Mouse (Mus musculus) right cerebral cortex, postnatal 36 days (tissue): Measurements from ENCODE around the gene Sphk1.
"Not testable (repeated sequence)": the region's sequence is repeated elsewhere in the genome, so short reads cannot be mapped to it uniquely, and the experiment has no call there.

Experiments used
- DNase-seq, 2 experiments: peaks; one replicate each; pipeline ENCODE4 v3.0.0; 2022; ENCODE audit warnings: low spot score in 2 of 2, mixed read lengths in 1 of 2

Gene Sphk1

GRCm38 (mm10) chr11:116530187-116531147 lies at the start of gene Sphk1:
Sphk1 (plus strand) TSS chr11:116530925.
- no peak for DNase-seq

DNA sequence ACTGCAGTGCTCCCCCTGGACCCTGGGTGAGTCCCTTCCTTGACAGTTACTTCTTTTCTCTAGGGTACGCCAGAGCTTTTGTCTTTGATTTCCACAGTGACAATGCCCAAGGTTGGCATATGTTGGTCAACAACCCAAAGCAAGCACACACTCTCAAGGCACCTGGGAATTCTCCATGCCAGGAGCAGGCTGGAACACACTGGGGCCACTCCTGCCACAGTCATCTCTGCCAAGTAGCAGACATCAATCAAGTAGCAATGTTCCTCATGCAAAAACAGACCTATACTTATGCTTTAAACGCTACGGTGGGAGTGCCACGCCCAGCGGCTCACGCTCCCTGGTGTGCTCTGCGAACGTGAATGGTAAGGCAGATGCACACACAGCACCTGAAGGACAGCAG lies 49.8 kb upstream of the Sphk1 start:
- DNase-seq: no peak

- DNase-seq: no peak
Measured at GRCm38 (mm10) chr11:116481776-116482175, 48.9 kb upstream of the Sphk1 start.

GRCm38 (mm10) chr11:116484261-116484660 lies 46.5 kb upstream of the Sphk1 start:
- DNase-seq: no peak

GRCm38 (mm10) chr11:116488207-116488606 lies 42.5 kb upstream of the Sphk1 start:
- DNase-seq: no peak

GRCm38 (mm10) chr11:116488693-116489375 lies 41.9 kb upstream of the Sphk1 start:
- DNase-seq: no peak

DNA sequence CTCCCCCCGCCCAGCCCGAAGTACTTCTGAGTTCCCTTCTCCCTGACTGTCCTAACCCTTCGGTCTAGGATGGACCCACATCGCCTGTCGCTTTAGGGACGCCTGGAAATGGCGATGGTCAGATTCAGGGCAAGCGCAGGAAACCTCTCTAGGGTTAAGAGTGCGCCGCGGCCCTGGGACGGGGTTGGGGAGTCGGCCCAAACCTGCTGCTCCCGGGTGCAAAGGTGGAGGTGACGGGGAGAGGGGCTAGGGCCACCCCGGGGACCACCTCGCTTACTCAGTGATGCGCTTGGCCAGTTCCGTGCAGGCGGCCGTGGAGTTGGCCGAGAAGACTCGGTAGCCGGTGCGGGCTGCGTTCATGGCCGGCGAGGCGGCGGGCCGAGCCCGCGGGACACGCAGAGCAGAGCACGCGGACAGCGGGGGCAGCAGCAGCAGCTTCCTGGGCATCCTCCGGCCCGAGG lies 40.9 kb upstream of the Sphk1 start:
- DNase-seq: peak in 1 of 2 experiments; percentile 18

DNA sequence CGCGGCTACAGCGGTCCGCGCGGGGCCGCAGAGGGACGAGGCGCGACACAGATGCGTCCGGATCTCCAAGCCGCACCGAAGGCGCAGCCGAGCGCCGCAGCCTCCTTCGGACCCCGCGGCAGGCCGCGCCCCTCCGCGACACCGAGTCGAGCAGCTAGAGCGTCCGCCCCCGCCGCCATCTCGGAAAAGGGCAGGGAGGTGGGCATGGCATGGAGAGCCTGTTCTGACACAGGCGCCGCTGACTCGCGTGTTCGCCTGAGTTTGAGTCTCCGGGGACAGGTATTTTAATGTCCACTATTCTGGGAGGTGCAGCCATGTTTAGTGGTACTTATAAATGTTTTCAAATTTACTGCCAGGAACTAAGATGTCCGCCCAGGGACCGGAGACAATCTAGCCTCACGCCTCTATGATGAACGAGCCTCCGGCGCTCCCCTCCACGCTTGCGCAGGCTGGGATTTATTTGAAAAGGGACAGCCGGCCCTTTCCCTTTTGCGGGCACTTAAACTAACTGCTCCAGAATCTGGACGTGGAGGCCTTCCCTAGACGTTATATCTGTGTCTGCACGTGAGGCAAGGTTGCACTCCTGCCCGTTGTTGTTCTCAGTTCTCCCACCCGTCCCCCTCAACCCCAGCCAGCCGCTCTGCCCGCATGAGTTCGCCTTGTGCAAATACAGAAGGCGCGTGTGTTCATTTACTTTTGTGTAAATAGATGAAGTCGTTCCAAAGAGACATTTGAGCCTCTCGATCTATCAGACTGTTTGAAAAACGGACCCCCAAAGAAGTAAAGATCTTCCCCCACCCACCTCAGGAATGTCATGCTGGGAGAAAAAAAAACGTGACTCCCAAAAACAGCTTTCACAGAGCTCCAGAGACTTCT lies 40.3 kb upstream of the Sphk1 start:
- DNase-seq: peak; percentile 71 to 78

- no peak for DNase-seq
Measured at GRCm38 (mm10) chr11:116491338-116491737, 39.4 kb upstream of the Sphk1 start.

DNA sequence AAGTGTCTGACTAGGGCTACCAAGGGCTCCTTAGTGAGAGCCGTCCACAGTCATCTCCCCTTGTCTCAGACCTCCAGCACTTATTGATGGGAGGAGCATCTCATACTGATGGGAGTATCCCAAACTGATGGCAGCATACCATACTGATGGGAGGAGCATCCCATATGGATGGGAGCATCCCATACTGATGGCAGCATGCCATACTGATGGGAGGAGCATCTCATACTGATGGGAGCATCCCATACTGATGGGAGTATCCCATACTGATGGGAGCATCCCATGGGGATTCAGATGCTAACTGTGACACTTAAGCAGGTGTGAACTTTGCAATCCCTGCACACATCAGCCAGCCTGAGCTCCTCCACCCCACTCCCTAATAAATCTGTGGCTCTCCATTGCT lies 38.2 kb upstream of the Sphk1 start:
- not testable (repeated sequence) for DNase-seq

GRCm38 (mm10) chr11:116493191-116493590 lies 37.5 kb upstream of the Sphk1 start:
- DNase-seq: no peak

GRCm38 (mm10) chr11:116493795-116494252 lies 36.9 kb upstream of the Sphk1 start, which contains the start of gene Prpsap1:
Prpsap1 (minus strand) TSS chr11:116494202.
- DNase-seq: no peak

DNA sequence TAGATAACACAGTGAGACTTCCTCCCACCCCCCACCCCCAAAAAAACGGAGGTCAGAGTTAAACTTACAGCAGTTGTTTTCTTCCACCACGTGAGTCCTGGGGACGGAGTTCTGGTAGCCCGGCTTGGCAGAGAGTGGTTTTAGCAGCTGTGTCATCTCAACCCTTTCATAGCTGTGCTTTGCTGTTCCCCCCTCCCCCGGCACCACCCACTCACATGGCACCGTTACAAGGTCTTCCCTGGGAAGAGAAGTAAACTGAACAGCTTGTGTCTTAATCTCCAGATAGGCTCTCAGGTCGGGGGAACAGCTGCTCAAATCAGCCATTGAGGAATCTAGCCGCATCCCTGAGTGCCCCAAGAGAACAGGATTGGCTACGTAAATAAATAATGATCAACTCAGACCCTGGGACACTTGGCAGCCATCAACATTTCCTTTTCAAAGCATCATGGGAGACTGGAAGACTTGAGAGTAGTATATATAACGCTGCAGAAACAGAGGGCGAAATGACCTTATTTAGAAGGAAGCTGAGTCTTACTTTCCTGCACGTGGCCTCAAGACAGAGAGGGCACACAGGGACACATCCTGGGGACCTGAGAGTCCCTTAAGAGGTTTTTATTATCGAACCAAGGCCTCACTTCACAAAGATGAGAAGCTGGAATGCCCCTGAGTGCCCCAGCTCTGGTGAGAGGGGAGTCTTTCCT lies 36.1 kb upstream of the Sphk1 start:
- peak; percentile 49 to 69 for DNase-seq

GRCm38 (mm10) chr11:116497313-116497712 lies 33.4 kb upstream of the Sphk1 start:
- DNase-seq: no peak

GRCm38 (mm10) chr11:116498596-116498995 lies 32.1 kb upstream of the Sphk1 start:
- DNase-seq: no peak

DNA sequence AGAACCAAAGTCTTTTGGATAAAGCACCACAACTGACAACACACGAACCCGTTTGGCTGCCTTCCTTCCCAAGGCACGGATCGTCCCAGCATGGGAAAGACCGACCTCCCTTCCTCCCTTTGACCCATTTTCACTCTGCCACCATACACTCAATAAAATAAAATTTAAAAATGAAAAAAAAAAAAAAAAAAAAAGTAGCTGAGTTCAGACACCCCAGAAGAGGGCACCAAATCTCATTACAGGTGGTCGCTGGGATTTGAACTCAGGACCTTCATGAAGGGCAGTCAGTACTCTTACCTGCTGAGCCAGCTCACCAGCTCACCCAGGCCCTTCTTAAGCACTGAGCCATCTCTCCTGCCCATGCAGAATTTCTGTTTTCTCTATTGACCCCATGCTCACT lies 31.7 kb upstream of the Sphk1 start:
- no peak for DNase-seq

DNA sequence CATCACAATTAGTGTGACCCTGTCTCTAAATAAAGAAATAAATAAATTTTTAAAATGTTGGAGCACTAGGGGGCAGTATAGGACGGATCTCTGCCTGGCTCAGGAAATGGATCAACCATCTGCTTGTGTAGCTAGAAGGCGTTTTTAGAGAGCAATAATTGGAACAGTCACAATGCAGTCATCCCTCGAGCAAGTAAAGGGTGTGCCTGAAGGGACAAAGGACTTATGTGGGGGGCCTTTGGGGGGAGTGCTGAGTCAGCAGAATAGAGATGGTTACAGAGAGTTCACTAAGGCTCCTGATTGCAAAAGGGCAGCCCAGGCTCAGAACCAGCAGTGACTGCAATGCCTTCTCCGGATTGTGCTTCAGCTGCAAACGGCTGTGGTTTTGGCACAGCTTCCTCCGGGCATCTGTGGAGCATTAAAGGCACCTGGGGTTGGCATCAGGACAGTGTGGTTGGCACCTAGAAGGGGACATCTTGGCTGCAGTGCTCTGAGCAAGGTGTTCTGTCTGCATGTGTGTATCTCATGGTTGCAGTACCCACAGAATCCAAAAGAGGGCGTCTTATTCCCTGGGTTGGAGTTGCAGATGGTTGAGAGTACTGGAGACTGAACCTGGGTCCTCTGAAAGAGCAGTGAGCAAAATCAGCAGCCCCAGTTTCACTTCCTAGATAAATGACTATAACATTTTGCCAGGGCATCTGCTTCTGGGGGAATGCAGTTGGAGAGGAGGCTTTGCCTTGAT lies 29.5 kb upstream of the Sphk1 start:
- no peak for DNase-seq

DNA sequence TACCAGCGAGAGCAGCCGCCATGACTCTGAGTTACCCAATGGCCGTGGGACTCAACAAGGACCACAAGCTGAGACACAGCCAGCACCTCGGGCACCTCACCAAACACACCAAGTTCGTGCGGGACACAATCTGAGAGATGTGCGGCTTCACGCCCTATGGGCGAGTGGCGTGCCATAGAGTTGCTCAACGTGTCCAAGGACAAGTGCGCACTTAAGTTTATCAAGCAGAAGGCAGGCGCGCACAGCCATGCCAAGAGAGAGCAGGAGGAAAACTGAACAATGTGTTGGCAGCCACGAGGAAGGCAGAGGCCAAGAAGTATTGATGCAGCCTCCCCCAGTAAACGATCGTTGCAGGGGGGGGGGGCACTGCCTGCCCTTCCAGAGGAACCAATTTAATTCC lies 26.2 kb upstream of the Sphk1 start:
- DNase-seq: no peak

DNA sequence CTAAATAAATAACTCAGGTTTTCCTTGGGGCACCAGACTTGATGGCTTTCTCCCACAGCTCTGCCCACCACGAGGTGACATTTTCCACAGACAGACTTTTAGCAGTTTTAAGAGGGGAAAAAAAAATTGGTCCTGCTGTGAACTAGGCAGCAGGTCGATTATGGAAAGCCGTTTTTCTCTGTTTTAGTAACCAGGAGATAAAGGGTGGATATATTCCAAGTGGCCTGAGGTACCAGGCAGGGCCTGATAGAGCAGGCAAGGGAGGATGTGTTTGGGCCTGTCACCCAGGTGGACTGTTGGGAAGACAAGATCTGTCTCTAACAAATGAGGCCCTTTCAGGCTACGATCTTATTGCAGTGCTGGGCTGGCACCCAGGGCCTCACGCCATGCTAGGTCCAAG lies 25.2 kb upstream of the Sphk1 start:
- DNase-seq: no peak
